Mouse (Mus musculus): Measurements from ENCODE around the gene Prss53. TPM values are rescaled to one million over a fixed set of nuclear protein-coding genes. Genes with fewer than 3 reads are reported as not detected.

The Prss53 gene
- polyA plus RNA-seq, 1 experiment from 2014 or later, result 2.6 TPM

GRCm38 (mm10) chr7:127919290-127919689 lies 28.5 kb upstream of the Prss53 start:
- H3K9ac ChIP-seq (ENCODE audit: low read depth, low read length), result no peak overlapping the region
- H3K9me3 ChIP-seq (ENCODE audit: control insufficient read depth, low read length), result no peaks in the 10 kb centered on the region
- peaks cover 14% of the 10 kb centered on the region for H3K4me1 ChIP-seq (ENCODE audit: control insufficient read depth, insufficient read depth, low read length)
- ATAC-seq, result no peak
- WGBS, result 79% methylated on average over 7 of the region's 7 CpGs
- no peak overlapping the region for H3K4me2 ChIP-seq (ENCODE audit: low read depth, low read length)
- no peak overlapping the region for H3K27ac ChIP-seq (ENCODE audit: low read length)
- no peaks in the 10 kb centered on the region for H3K27me3 ChIP-seq (replicated peaks; ENCODE audit: control insufficient read depth, insufficient read depth, low read length)
- no peak overlapping the region for H3K4me3 ChIP-seq (ENCODE audit: low read length)
- H3K36me3 ChIP-seq (ENCODE audit: control insufficient read depth, insufficient read depth, low read length), result no peaks in the 10 kb centered on the region; the same call in 1 of the 2 replicates

GRCm38 (mm10) chr7:127918203-127918602 lies 27.4 kb upstream of the Prss53 start:
- Histone ChIP-seq H3K9me3 (ENCODE audit: control insufficient read depth, low read length) (no peaks in the 10 kb centered on the region), H3K4me3 (ENCODE audit: low read length) (no peak overlapping the region), H3K27ac (ENCODE audit: low read length) (no peak overlapping the region), H3K4me1 (ENCODE audit: control insufficient read depth, insufficient read depth, low read length) (peaks cover 6% of the 10 kb centered on the region), H3K36me3 (ENCODE audit: control insufficient read depth, insufficient read depth, low read length) (no peaks in the 10 kb centered on the region; the same call in 1 of the 2 replicates), H3K27me3 (replicated peaks; ENCODE audit: control insufficient read depth, insufficient read depth, low read length) (no peaks in the 10 kb centered on the region), H3K9ac (ENCODE audit: low read depth, low read length) (no peak overlapping the region), H3K4me2 (ENCODE audit: low read depth, low read length) (no peak overlapping the region)
- no peak for ATAC-seq
- 55% methylated on average over 3 of the region's 3 CpGs for WGBS

DNA sequence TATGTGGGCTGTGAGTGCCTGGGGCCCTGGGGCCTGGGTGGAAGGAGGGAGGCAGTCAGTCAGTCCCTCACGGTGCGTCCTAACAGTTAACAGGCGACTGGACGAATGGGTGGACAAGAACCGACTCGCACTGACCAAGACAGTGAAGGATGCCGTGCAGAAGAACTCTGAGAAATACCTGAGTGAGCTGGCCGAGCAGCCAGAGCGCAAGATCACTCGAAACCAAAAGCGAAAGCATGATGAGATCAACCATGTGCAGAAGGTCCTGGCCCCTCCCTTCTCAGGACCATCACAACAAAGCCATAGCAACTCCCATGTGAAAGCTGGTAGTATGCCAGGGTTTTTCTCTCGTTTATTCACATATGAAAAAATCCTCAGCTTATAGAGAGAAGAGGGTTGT lies 24.5 kb upstream of the Prss53 start:
- H3K9ac ChIP-seq (ENCODE audit: low read depth, low read length), result no peak overlapping the region
- no peak overlapping the region for H3K27ac ChIP-seq (ENCODE audit: low read length)
- no peak overlapping the region for H3K4me2 ChIP-seq (ENCODE audit: low read depth, low read length)
- ATAC-seq, result no peak
- no peaks in the 10 kb centered on the region; the same call in 1 of the 2 replicates for H3K36me3 ChIP-seq (ENCODE audit: control insufficient read depth, insufficient read depth, low read length)
- H3K9me3 ChIP-seq (ENCODE audit: control insufficient read depth, low read length), result no peaks in the 10 kb centered on the region
- H3K4me1 ChIP-seq (ENCODE audit: control insufficient read depth, insufficient read depth, low read length), result peaks cover 5% of the 10 kb centered on the region
- no peak overlapping the region for H3K4me3 ChIP-seq (ENCODE audit: low read length)
- WGBS, result 88% methylated on average over 12 of the region's 12 CpGs
- no peaks in the 10 kb centered on the region for H3K27me3 ChIP-seq (replicated peaks; ENCODE audit: control insufficient read depth, insufficient read depth, low read length)

DNA sequence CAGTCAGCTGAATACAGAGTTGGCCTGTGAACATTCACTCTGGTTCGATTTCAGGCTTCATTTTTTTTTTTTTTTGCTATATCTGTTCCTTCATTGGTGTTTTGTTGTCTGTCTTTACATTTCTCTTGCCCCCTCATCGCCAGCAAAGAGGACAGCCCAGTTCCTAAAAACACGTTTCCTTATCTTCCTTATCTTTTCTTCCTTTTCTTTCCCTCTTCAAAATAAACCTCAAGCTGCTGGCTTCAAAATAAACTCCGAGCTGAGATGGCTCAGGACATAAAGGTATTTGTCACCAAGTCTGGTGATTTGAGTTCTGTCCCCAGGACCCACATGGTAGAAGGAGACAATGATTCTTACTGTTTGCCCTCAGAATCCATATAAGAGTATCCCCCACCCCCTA lies 22.2 kb upstream of the Prss53 start:
- Histone ChIP-seq H3K36me3 (ENCODE audit: control insufficient read depth, insufficient read depth, low read length) (peaks cover 11% of the 10 kb centered on the region), H3K27me3 (replicated peaks; ENCODE audit: control insufficient read depth, insufficient read depth, low read length) (no peaks in the 10 kb centered on the region), H3K27ac (ENCODE audit: low read length) (peak overlapping the region; percentile 89; the same call in 1 of the 2 replicates), H3K4me1 (ENCODE audit: control insufficient read depth, insufficient read depth, low read length) (peaks cover 10% of the 10 kb centered on the region), H3K9ac (ENCODE audit: low read depth, low read length) (peak overlapping the region; percentile 91), H3K4me3 (ENCODE audit: low read length) (peak overlapping the region; percentile 97), H3K4me2 (ENCODE audit: low read depth, low read length) (peak overlapping the region; percentile 51), H3K9me3 (ENCODE audit: control insufficient read depth, low read length) (no peaks in the 10 kb centered on the region)
- no peak for ATAC-seq
- WGBS, result 11% methylated on average over 4 of the region's 4 CpGs

DNA sequence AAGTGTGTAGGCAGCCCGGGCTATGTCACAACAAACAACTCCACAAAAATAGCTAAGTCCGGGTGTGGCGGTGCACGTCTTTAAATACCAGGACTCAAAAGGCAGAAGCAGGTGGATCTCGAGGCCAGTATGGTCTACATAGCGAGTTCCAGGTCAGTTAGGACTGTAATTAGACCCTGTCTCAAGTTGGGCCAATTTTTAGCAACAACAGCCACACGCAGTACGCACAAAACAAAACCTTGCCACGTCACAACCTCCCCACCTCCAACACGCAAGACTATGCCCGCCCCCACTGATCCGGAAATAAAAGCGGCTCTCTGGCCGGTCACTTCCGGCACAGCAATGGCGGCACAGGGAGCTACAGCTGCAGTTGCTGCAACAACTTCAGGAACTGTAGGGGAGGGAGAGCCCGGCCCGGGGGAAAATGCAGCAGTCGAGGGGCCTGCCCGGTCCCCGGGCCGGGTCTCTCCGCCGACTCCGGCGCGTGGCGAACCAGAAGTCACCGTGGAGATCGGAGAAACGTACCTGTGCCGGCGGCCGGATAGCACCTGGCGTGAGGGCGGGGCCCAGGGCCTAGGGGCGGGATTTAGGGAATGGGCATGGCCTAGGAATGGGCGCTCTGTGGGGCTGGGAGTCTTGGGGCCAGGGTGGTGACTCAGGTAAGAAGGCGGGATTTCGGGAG lies 21.6 kb upstream of the Prss53 start, which contains the start of gene Kat8:
Kat8 (plus strand) TSS at position 327 of the 682 bp plus-strand sequence.
- ATAC-seq, result peak; percentile 98
- Histone ChIP-seq H3K4me1 (ENCODE audit: control insufficient read depth, insufficient read depth, low read length) (peaks cover 10% of the 10 kb centered on the region), H3K27me3 (replicated peaks; ENCODE audit: control insufficient read depth, insufficient read depth, low read length) (no peaks in the 10 kb centered on the region), H3K27ac (ENCODE audit: low read length) (peak within 1 kb of the TSS; percentile 89), H3K4me3 (ENCODE audit: low read length) (peak within 1 kb of the TSS; percentile 97), H3K9me3 (ENCODE audit: control insufficient read depth, low read length) (no peaks in the 10 kb centered on the region), H3K9ac (ENCODE audit: low read depth, low read length) (peak within 1 kb of the TSS; percentile 91), H3K4me2 (ENCODE audit: low read depth, low read length) (peak within 1 kb of the TSS; percentile 51), H3K36me3 (ENCODE audit: control insufficient read depth, insufficient read depth, low read length) (peaks cover 15% of the 10 kb centered on the region)
- WGBS, result 1% methylated on average over 40 of the region's 40 CpGs

- no peaks in the 10 kb centered on the region for H3K27me3 ChIP-seq (replicated peaks; ENCODE audit: control insufficient read depth, insufficient read depth, low read length)
- H3K27ac ChIP-seq (ENCODE audit: low read length), result no peak overlapping the region
- WGBS, result 91% methylated on average over 4 of the region's 4 CpGs
- H3K4me3 ChIP-seq (ENCODE audit: low read length), result no peak overlapping the region
- H3K4me1 ChIP-seq (ENCODE audit: control insufficient read depth, insufficient read depth, low read length), result peaks cover 21% of the 10 kb centered on the region
- H3K9me3 ChIP-seq (ENCODE audit: control insufficient read depth, low read length), result no peaks in the 10 kb centered on the region
- H3K9ac ChIP-seq (ENCODE audit: low read depth, low read length), result peak overlapping the region; percentile 32; the same call in 1 of the 2 replicates
- no peak for ATAC-seq
- no peak overlapping the region for H3K4me2 ChIP-seq (ENCODE audit: low read depth, low read length)
- peaks cover 27% of the 10 kb centered on the region for H3K36me3 ChIP-seq (ENCODE audit: control insufficient read depth, insufficient read depth, low read length)
Observed at GRCm38 (mm10) chr7:127908656-127909055, 17.9 kb upstream of the Prss53 start.

DNA sequence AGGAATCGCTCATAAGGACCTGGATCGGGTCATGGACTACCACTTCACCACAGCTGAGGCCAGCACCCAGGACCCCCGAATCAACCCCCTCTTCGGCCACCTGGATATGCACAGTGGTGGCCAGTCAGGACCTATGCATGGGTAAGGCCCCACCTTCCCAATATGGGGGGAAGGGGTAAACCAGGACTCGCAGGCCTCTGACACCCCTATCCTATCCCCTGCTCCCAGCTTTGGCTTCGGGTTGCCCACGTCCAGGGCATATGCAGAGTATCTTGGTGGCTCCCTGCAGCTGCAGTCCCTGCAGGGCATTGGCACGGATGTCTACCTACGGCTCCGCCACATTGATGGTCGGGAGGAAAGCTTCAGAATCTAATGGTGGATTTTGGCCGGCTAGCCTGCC lies 17.2 kb upstream of the Prss53 start:
- H3K9ac ChIP-seq (ENCODE audit: low read depth, low read length), result no peak overlapping the region
- no peaks in the 10 kb centered on the region for H3K27me3 ChIP-seq (replicated peaks; ENCODE audit: control insufficient read depth, insufficient read depth, low read length)
- no peak overlapping the region for H3K27ac ChIP-seq (ENCODE audit: low read length)
- no peak overlapping the region for H3K4me2 ChIP-seq (ENCODE audit: low read depth, low read length)
- H3K9me3 ChIP-seq (ENCODE audit: control insufficient read depth, low read length), result no peaks in the 10 kb centered on the region
- no peak for ATAC-seq
- no peak overlapping the region for H3K4me3 ChIP-seq (ENCODE audit: low read length)
- WGBS, result 94% methylated on average over 12 of the region's 12 CpGs
- peaks cover 27% of the 10 kb centered on the region for H3K36me3 ChIP-seq (ENCODE audit: control insufficient read depth, insufficient read depth, low read length)
- H3K4me1 ChIP-seq (ENCODE audit: control insufficient read depth, insufficient read depth, low read length), result peaks cover 18% of the 10 kb centered on the region

DNA sequence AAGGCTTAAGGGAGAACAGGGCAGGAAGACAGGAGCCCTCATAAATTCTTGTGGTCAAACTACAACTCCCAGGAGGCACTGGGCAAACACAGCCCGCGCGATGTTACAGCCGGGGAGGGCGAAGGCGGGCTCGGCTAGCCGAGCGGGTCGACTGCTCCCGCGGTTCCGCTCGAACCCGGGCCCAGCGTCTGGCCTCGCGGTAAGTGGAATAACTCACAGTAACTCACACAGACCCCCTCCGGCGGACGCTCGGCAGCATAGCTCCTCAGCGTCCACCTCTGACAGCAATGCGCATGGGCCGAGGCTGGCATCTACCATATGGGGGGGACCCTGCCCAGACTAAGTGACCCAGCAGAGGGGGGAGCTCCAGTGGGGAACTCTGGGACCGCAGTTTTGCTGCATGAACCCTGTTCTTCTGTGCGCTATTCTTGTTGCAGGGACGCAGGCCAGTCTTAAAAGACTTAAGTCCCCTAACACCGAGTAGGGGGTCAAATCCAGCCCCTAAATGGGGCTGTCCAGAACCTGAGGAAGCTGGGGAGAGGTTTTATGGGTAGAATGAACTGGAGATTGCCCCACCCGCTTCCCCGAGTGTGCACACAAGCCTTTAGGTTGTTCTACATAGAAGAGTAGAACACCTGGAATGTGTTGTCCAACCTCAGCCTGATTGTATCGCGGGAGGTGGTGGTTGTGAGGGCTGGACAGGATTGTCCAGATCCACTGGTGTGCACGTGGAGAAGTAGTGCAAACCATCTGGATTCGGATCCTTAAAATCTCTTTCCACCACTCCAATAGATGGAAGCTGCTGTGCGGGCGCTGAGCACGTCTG lies 13.4 kb upstream of the Prss53 start, which contains the start of gene Bckdk:
Bckdk (plus strand) TSS at position 112 of the 826 bp plus-strand sequence.
- peak within 1 kb of the TSS; percentile 83 for H3K9ac ChIP-seq (ENCODE audit: low read depth, low read length)
- peak within 1 kb of the TSS; percentile 77 for H3K4me3 ChIP-seq (ENCODE audit: low read length)
- H3K4me2 ChIP-seq (ENCODE audit: low read depth, low read length), result peak within 1 kb of the TSS; percentile 93
- no peaks in the 10 kb centered on the region for H3K9me3 ChIP-seq (ENCODE audit: control insufficient read depth, low read length)
- H3K4me1 ChIP-seq (ENCODE audit: control insufficient read depth, insufficient read depth, low read length), result peaks cover 20% of the 10 kb centered on the region
- H3K27ac ChIP-seq (ENCODE audit: low read length), result peak within 1 kb of the TSS; percentile 77
- peaks cover 27% of the 10 kb centered on the region for H3K36me3 ChIP-seq (ENCODE audit: control insufficient read depth, insufficient read depth, low read length)
- WGBS, result 6% methylated on average over 38 of the region's 38 CpGs
- H3K27me3 ChIP-seq (replicated peaks; ENCODE audit: control insufficient read depth, insufficient read depth, low read length), result no peaks in the 10 kb centered on the region
- peak; percentile 84 for ATAC-seq

- no peaks in the 10 kb centered on the region for H3K27me3 ChIP-seq (replicated peaks; ENCODE audit: control insufficient read depth, insufficient read depth, low read length)
- H3K4me3 ChIP-seq (ENCODE audit: low read length), result no peak overlapping the region
- WGBS, result 87% methylated on average over 2 of the region's 2 CpGs
- H3K9me3 ChIP-seq (ENCODE audit: control insufficient read depth, low read length), result no peaks in the 10 kb centered on the region
- no peak overlapping the region for H3K27ac ChIP-seq (ENCODE audit: low read length)
- H3K36me3 ChIP-seq (ENCODE audit: control insufficient read depth, insufficient read depth, low read length), result peaks cover 7% of the 10 kb centered on the region; the same call in 1 of the 2 replicates
- no peak for ATAC-seq
- peaks cover 15% of the 10 kb centered on the region for H3K4me1 ChIP-seq (ENCODE audit: control insufficient read depth, insufficient read depth, low read length)
- no peak overlapping the region for H3K4me2 ChIP-seq (ENCODE audit: low read depth, low read length)
- no peak overlapping the region for H3K9ac ChIP-seq (ENCODE audit: low read depth, low read length)
Observed at GRCm38 (mm10) chr7:127901772-127902171, 11.0 kb upstream of the Prss53 start.
